Mouse (Mus musculus) frontal cortex, postnatal 14 days (tissue): ENCODE measurements around the gene Ogfod1.

Experiments
- DNase-seq, 2 experiments: peaks; one replicate each; pipeline ENCODE4 v3.0.0; 2022; ENCODE audit warnings: low spot score in 2 of 2

The Ogfod1 gene

GRCm38 (mm10) chr8:94068793-94069192 is 31.8 kb downstream of the Ogfod1 start:
- no peak for DNase-seq

GRCm38 (mm10) chr8:94076461-94077192 is 39.6 kb downstream of the Ogfod1 start:
- no peak for DNase-seq

GRCm38 (mm10) chr8:94087964-94088363 is 51.0 kb downstream of the Ogfod1 start:
- no peak for DNase-seq

GRCm38 (mm10) chr8:94089715-94090114 is 52.7 kb downstream of the Ogfod1 start:
- no peak for DNase-seq

GRCm38 (mm10) chr8:94092848-94093247 is 55.9 kb downstream of the Ogfod1 start:
- no peak for DNase-seq

GRCm38 (mm10) chr8:94094281-94094680 is 57.3 kb downstream of the Ogfod1 start:
- no peak for DNase-seq

- DNase-seq = peak; percentile 99
Measured at GRCm38 (mm10) chr8:94098081-94098974, 61.3 kb downstream of the Ogfod1 start, which contains the start of gene Bbs2. TSS of gene Bbs2 (minus strand) at chr8:94098928.

- no peak for DNase-seq
Measured at GRCm38 (mm10) chr8:94098996-94099395, 62.0 kb downstream of the Ogfod1 start.

GRCm38 (mm10) chr8:94104146-94104545 is 67.1 kb downstream of the Ogfod1 start:
- DNase-seq = peak; percentile 16 to 27

GRCm38 (mm10) chr8:94107871-94108270 is 70.9 kb downstream of the Ogfod1 start:
- no peak for DNase-seq

GRCm38 (mm10) chr8:94109396-94109795 is 72.4 kb downstream of the Ogfod1 start:
- DNase-seq = no peak

GRCm38 (mm10) chr8:94109835-94110234 is 72.8 kb downstream of the Ogfod1 start:
- no peak for DNase-seq

- no peak for DNase-seq
Measured at GRCm38 (mm10) chr8:94110526-94111177, 73.7 kb downstream of the Ogfod1 start.

- DNase-seq = no peak
Measured at GRCm38 (mm10) chr8:94113435-94113834, 76.4 kb downstream of the Ogfod1 start.

GRCm38 (mm10) chr8:94113972-94114371 is 77.0 kb downstream of the Ogfod1 start:
- DNase-seq = no peak
